Comparison of ENCODE assay signal across 8 mouse cellular contexts in the genomic region with DNA sequence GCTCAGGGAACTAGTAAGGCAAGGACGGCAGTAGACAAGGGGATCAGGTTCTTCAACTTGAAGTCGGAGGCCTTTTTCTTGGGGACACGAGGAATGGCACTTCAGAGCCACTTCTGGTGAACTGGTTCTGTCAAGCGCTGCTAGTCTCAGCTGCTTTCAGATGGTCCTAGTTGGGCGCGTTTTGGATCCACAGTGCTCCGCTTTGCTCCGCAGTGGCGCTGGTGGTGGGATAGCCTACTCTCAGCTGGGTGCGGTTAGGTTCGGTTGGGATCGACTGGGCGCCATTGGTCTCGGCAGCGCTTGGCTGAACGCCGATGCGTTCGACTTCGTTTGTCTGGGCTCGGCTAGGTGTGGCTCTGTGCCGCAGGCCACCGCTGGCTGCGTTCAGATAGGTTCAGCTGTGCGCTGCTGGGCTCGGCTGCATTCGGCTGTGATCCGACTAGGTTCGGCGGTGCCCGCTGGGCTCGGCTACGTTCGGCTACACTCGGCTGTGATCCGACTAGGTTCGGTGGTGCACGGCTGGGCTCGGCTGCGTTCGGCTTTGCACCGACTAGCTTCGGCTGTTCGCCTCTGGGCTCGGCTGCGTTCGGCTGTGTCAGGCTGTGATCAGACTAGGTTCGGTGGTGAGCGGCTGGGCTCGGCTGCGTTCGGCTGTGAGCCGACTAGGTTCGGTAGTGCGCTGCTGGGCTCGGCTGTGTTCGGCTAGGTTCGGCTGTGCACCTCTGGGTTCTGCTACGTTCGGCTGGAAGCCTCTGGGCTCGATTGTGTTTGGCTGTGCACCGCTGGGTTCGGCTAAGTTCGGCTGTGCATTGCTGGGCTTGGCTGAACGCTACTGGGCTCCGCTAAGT. TPM values are rescaled to one million over a fixed set of nuclear protein-coding genes. Genes with fewer than 3 reads are reported as not detected.
A peak's percentile ranks its signal among the peaks of the same experiment; 100 is the strongest.
DNase-seq lines count a peak whose midpoint lies in the region; ATAC-seq lines count a peak whose summit lies in the region.

No protein-coding gene starts in this region.

- no peaks in the 10 kb centered on the region for H3K4me1 ChIP-seq in hindbrain, embryonic 11.5 days (replicated peaks; ENCODE audit: control insufficient read depth, insufficient read depth, low read length)

- H3K4me3 ChIP-seq in hindbrain, embryonic 11.5 days (ENCODE audit: low read depth, low read length) = peak overlapping the region; percentile 56

- peak overlapping the region; percentile 91 for H3K27ac ChIP-seq in hindbrain, embryonic 11.5 days (ENCODE audit: low read depth, low read length)

- H3K36me3 ChIP-seq in hindbrain, embryonic 11.5 days (ENCODE audit: control insufficient read depth, insufficient read depth, low read length) = no peaks in the 10 kb centered on the region

- DNase-seq in MN1 (ENCODE audit: low spot score) = peak; percentile 83
- DNase-seq in cerebellum, adult 9-10 months = peak; percentile 96
- peak; percentile 89 for DNase-seq in hindbrain, embryonic 11.5 days (ENCODE audit: low spot score)
- peak; percentile 98 to 99 for DNase-seq in layer of hippocampus, postnatal 14 days (ENCODE audit: low spot score in 2 of 2)
- DNase-seq in lung, postnatal 14 days = peak; percentile 94
- peak; percentile 74 for DNase-seq in retina, adult 2 months (ENCODE audit: low read depth, low spot score)
- DNase-seq in thymus, postnatal 36 days = peak; percentile 87 to 90

- H3K27me3 ChIP-seq in hindbrain, embryonic 11.5 days (ENCODE audit: control insufficient read depth, insufficient read depth, low read length) = no peaks in the 10 kb centered on the region; the same call in 1 of the 2 replicates

- H3K4me2 ChIP-seq in hindbrain, embryonic 11.5 days (replicated peaks; ENCODE audit: low read depth, low read length) = peak overlapping the region; percentile 37

- peak; percentile 87 for ATAC-seq in frontal cortex, adult (ENCODE audit: low TSS enrichment)
- peak; percentile 92 for ATAC-seq in hindbrain, embryonic 11.5 days (ENCODE audit: low FRiP score)

- peak overlapping the region; percentile 74 for H3K9ac ChIP-seq in hindbrain, embryonic 11.5 days (ENCODE audit: low read depth, low read length)

- H3K9me3 ChIP-seq in hindbrain, embryonic 11.5 days (ENCODE audit: control insufficient read depth, low read length) = no peaks in the 10 kb centered on the region

- WGBS in hindbrain, embryonic 11.5 days = 19% methylated on average over 65 of the region's 66 CpGs

RNA-seq across cellular contexts. Expression of gene Yipf6, which starts 0.8 kb away (rescaled TPM):
- polyA plus RNA-seq in hindbrain, embryonic 11.5 days (2014; fragmentation: Nextera tagmentation; extraction: Ambion mirVana) = 21.3 and 25.1 TPM in 2 replicates
- 10 to 100 TPM; 38.3 to 38.8 TPM for total RNA-seq in layer of hippocampus, postnatal 14 days (2021)

RNA-seq across cellular contexts. Expression of gene Ophn1, which starts 46.1 kb away (rescaled TPM):
- polyA plus RNA-seq in hindbrain, embryonic 11.5 days (2014; fragmentation: Nextera tagmentation; extraction: Ambion mirVana) = 21.5 and 27.2 TPM in 2 replicates
- total RNA-seq in layer of hippocampus, postnatal 14 days (2021) = 10 to 100 TPM; 38.9 to 41.8 TPM

Comparison
In these comparisons a context has a peak if more than half of its experiments do, and no peak if none do; other contexts are left out.
1. Peak in every context shown above with its lines: DNase-seq, ATAC-seq, H3K4me3 ChIP-seq and H3K27ac ChIP-seq.